Mouse (Mus musculus) adrenal gland, postnatal 25 days (tissue): Measurements from ENCODE around the gene Srek1. TPM values are rescaled to one million over a fixed set of nuclear protein-coding genes. Genes with fewer than 3 reads are reported as not detected.

ENCODE experiments used
- DNase-seq: peaks from one replicate; pipeline ENCODE4 v3.0.0; 2021; ENCODE audit warnings: mixed read lengths
- total RNA-seq: library from RNA; stranded (reverse); gene quantifications from 2 replicates; pipeline ENCODE4 v1.2.3, GENCODE M21; 2021

The Srek1 gene
- total RNA-seq, 1 experiment from 2014 or later: 82.5 TPM

DNA sequence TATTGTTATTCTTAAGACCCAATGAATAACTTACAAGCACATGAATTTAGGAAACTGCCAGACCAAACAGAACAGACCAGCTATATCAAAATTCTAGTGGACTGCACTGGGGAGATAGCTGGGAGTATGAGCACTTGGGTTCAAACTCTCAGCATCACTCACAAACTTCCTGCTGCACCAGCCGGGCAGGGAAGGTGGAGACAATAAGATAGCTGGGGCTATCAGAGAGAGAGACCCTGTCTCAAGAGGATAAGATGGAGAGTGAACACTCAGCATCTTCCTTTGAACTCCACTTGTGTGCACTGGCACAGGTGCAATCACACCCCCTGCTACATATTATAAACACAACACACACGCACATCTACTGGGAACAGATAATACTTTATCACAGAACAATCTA, 47.5 kb downstream of the Srek1 start:
- no peak for DNase-seq

DNA sequence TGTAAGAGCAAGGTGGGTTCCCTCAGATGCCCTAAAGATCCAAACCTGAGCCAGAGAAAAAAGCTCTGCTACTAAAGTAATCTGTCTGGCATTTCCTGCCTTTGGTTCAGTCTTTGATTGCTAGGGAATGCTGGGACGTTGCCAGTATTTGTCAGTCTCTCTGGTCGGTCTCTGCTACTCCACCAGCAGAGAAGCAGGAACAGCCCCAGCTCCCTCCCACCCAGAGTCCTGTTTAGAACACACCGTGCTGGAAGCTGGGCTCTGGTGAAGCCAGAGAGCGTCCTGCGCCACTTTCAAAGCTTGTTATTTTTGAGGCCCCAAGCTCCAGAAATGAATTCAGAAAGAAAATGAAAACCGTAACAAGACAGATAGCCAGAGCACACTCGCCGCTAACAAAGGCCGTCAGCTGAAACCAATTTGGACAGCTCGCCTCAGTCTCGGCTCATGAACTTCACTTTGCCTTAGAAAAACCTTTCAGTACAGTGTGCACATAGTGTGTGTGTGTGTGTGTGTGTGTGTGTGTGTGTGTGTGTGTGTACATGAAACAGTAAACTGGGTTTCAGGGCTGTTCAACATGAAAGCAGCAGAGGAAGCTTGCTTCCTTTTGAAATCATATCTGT, 62.9 kb downstream of the Srek1 start:
- peak; percentile 15 for DNase-seq

DNA sequence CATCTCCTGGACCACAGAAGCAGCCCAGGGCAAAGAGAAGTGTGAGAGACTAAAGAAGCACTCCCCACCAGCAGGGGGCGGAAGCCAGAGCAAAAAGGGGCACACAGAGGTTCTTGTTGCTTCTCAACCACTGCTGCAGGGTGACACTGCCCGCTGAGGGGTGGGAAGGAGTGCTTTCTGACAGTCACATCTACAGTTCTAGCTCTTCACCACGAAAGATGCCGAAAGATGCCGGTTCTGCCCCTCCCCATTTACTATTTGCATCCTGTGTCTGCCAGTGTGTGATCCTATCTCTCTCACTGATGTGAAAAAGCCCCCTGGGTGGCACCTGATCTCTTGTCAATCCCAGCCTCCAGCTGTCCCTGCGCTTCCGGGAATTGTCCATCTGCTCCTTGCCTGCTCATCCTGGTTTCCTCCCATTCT, 64.0 kb downstream of the Srek1 start:
- DNase-seq: peak; percentile 53

DNA sequence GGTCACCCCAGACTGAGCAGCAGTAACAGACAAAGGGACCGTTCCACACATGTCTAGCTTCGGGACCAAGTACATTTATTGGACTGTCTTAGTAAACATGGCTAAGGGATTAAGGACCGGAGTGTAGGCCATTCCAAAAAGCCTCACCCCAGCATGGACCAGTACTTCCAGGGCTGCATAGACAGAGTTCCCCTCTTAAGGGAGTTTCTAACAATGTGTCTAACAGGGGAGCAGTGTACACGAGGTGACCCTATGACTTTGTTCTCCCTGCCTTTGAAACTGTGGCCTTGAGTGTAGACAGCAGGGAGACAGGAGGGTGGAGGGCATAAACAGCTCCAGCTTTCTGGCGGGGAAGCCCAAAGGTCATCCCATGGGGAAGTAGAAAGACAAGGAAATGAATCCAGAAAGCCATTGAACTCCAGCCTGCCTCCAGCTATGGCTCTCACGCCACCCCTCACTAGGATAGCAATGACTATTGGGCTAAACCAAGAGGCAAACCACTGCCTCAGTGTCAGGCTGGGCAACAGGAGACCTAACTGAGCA, 68.9 kb downstream of the Srek1 start:
- no peak for DNase-seq

DNA sequence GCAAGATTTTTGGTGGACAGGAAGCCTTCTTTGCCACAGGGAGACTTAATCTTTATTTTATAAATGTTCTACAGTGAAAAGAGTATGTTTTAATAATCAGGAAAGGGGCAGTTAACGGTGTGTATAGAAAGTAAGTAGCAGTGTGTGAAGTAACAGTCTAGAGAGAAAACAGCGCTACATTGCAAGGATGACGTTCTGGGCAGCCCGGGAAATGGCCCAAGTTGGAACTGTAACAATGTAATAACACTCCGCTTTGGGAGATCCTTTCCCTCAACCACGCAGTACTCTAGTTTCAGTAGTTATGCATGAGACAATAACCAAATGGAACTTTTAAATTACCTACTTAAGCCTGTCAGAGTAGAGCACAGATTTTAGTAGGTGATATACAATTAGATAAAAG, 70.6 kb downstream of the Srek1 start:
- DNase-seq: no peak

DNA sequence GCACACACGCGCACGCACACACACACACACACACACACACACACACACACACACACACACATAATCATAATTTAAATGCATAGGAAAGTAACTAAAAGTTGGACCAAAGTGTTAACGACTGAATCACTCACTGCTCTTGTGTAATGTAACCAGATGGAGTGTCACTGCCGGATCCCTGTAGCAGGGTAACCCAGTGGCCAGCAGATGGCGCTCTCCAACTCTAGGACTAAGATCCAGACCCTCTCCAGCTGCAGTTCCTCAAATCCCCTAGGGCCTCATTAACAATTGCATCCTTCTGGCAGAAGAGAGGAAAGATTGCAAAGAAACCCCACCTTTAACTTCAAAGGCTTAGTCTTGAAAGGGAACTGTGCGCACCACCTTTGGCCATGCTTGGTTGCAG, 71.0 kb downstream of the Srek1 start:
- peak; percentile 82 for DNase-seq

DNA sequence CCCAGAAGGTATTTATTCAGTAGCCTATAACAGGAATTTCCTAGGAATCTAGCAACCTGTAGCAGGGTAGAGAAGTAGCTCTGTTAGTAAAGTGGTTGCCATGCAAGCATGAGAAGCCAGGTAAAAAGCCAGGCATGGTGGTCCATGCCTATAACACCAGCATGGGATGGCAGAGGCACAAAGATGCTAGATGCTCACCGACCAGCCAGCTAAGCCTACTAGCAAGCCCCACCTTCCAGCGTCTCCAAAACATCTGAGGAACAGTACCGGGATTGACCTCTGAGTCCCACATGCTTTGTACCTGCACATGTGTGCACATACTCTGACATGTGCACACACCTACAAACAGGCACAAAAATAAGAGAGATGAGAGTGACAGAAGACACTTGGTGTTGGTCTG, 72.1 kb downstream of the Srek1 start:
- no peak for DNase-seq

DNA sequence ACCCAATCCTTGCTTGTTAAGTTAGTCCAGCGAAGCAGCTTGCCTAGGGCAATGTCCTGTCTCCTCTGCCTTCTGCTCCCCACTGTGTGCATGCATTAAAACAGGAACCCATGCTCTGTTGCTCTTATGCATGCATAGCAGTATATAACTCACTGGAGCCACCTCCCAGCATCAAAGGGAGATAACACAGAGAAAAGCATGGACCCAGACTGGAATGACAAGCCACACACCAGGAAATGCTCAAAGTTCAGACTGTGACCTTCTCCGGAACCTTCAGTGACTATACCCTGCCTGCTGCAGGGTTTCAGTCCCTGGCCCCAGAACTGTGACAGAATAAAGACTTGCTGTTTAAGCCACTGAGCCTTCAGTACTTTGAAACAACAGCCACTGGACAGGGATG, 73.7 kb downstream of the Srek1 start:
- DNase-seq: no peak

DNA sequence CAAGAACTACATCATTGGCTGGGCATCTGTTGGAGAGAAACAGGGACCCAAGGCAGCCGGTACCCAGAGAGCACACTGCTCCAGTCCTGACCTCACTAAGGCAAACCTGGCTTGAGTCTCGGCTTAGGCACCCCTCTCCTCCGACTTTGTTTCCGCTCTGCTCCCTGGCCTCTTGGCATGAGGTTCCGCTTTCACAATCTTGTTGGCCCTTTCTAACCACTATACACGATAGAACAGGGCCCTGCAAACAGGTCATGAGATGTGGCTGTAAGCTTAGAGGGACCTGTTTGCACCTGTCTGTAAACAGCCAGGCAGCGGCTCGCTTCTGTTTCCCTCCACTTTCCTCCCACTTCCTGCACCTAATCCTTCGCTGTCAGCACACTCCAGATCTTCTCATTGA, 76.4 kb downstream of the Srek1 start:
- DNase-seq: no peak

DNA sequence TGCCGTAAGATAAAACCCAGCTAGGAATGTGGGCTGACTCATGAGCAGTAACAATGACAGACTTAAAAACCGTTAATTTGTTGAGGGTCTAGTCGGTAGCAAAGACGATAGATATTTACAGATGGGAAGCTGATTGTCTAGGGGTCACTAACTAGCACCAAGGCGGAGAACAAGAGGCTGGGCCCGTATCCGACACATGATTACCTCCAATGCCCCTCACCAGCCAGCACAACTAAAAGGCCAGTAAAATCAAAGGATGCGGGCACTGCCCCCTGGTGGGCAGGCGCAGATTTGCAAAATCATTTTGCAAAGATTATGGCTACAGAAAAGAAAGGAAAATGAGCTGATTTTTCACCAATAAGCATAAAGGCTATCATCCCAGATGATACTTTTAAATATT, 78.2 kb downstream of the Srek1 start:
- peak; percentile 64 for DNase-seq

DNA sequence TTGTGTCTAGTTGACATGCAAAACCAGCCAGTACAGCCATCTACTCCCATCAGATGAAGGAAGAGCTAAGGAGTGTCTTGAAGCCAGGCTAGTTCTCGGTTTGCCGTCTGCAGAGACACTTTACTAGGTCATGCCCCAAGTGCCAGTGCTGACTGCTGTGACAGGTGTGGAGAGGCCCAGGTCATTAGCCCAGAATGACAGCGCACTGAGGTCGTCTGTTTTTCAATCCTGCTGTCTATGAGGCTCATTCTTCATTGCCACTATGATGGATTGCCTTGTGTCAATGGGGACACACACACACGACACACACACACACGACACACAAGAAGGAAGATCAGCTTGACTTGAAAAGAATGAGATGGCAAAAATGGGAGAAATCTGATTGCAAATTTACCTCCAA, 79.0 kb downstream of the Srek1 start:
- DNase-seq: no peak

Other genes starting within 250 kb of the Srek1 start
- 90.1 and 102 TPM in 2 replicates for gene Erbin, start 145.9 kb upstream of the Srek1 start, total RNA-seq